Mouse (Mus musculus) embryonic facial prominence, embryonic 11.5 days (tissue): ENCODE results near the gene Dlg3. TPM values are rescaled to one million over a fixed set of nuclear protein-coding genes. Genes with fewer than 3 reads are reported as not detected.

Source experiments
- ATAC-seq: fragments of 200-750 bp; cut with Nextera tagmentation; replicated peaks from 2 replicates; pipeline ENCODE4 v1.8.0; 2017; ENCODE audit warnings: low read depth; ENCODE audit not compliant: insufficient number of reproducible peaks, low FRiP score, low TSS enrichment
- DNase-seq: peaks from one replicate; pipeline ENCODE4 v3.0.0-alpha.2; 2015; ENCODE audit warnings: low spot score
- H3K27ac ChIP-seq: fragments of 300-500 bp; sonication (generic); replicated peaks from 2 replicates; pipeline ENCODE4 v1.5.1; 2014; ENCODE audit warnings: mild to moderate bottlenecking, low read depth, low read length, control low read depth
- H3K27me3 ChIP-seq: fragments of 300-500 bp; sonication (generic); 2 replicates; pipeline ENCODE4 v1.6.1; 2014; ENCODE audit warnings: mild to moderate bottlenecking, low read length, moderate library complexity, mixed read lengths; ENCODE audit not compliant: control insufficient read depth, insufficient read depth
- H3K36me3 ChIP-seq: fragments of 300-500 bp; sonication (generic); replicated peaks from 2 replicates; pipeline ENCODE4 v1.6.1; 2014; ENCODE audit warnings: low read depth, mild to moderate bottlenecking, low read length, moderate library complexity, mixed read lengths; ENCODE audit not compliant: control insufficient read depth, insufficient read depth
- H3K4me1 ChIP-seq: fragments of 300-500 bp; sonication (generic); 2 replicates; pipeline ENCODE4 v1.6.1; 2014; ENCODE audit warnings: low read length, mixed read lengths; ENCODE audit not compliant: control insufficient read depth, insufficient read depth
- H3K4me2 ChIP-seq: fragments of 300-500 bp; sonication (generic); 2 replicates; pipeline ENCODE4 v1.6.1; 2014; ENCODE audit warnings: low read depth, mild to moderate bottlenecking, control low read depth, low read length, moderate library complexity
- H3K4me3 ChIP-seq: fragments of 300-500 bp; sonication (generic); 2 replicates; pipeline ENCODE4 v1.5.1; 2014; ENCODE audit warnings: low read depth, low read length, control low read depth
- H3K9ac ChIP-seq: fragments of 300-500 bp; sonication (generic); replicated peaks from 2 replicates; pipeline ENCODE4 v1.6.1; 2014; ENCODE audit warnings: mild to moderate bottlenecking, control low read depth, low read length
- H3K9me3 ChIP-seq: fragments of 300-500 bp; sonication (generic); replicated peaks from 2 replicates; pipeline ENCODE4 v1.6.1; 2016; ENCODE audit warnings: mild to moderate bottlenecking, low read length, inconsistent platforms, mixed read lengths; ENCODE audit not compliant: control insufficient read depth
- whole genome bisulfite sequencing: fragments of 180-500 bp; shearing (Covaris S2); extraction: QIAGEN DNeasy Blood & Tissue Kit; methylation state at CpG from one replicate; pipeline ENCODE4 v1.1.7; 2014; 5-methylcytosine and 5-hydroxymethylcytosine counted together
- polyA plus RNA-seq: library from polyadenylated mRNA; unstranded; fragments of >200 nt; fragmentation: Nextera tagmentation; extraction: Ambion mirVana; gene quantifications from 2 replicates; pipeline ENCODE4 v1.2.1, GENCODE M21; 2014

Gene Dlg3
- polyA plus RNA-seq, 1 experiment from 2014 or later, result 4.8 TPM

DNA sequence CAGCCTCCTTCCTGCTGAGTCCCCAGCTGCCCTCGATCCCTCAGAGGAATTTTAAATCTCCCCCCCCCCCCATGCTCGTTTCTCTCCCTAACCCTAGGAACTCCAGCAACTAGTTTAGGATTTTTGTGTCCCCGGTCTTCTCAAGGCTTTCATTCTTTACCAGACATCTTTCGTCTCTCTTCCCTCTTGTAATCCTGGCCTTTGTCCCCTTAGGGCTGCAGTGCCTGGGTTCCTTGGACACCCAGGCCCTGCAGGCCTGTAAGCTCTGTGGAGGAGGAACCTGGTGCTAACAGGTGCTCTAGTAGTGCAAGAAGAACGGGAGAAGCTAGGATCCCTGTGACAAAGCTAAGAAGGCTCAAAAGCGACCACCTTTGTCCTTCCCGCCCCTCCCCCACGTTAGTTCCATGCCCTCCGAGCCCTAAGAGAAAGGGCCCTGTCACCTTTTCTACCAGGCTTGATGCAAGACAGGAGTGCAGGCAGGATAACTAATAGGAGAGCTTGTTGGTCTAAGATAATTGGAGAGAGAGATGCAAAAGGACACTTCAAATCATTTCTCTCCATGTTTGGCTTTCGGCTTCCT lies 10.2 kb downstream of the Dlg3 start:
- ATAC-seq (no peak), DNase-seq (peak; percentile 31)
- 15% methylated on average over 10 of the region's 10 CpGs for WGBS
- H3K4me2 ChIP-seq, result peak overlapping the region; percentile 49
- H3K27me3 ChIP-seq, result no peaks in the 10 kb centered on the region
- H3K4me1 ChIP-seq, result no peaks in the 10 kb centered on the region
- peak overlapping the region; percentile 58 for H3K4me3 ChIP-seq
- peak overlapping the region; percentile 83 for H3K27ac ChIP-seq
- no peaks in the 10 kb centered on the region for H3K9me3 ChIP-seq
- H3K36me3 ChIP-seq, result no peaks in the 10 kb centered on the region
- peak overlapping the region; percentile 85 for H3K9ac ChIP-seq

DNA sequence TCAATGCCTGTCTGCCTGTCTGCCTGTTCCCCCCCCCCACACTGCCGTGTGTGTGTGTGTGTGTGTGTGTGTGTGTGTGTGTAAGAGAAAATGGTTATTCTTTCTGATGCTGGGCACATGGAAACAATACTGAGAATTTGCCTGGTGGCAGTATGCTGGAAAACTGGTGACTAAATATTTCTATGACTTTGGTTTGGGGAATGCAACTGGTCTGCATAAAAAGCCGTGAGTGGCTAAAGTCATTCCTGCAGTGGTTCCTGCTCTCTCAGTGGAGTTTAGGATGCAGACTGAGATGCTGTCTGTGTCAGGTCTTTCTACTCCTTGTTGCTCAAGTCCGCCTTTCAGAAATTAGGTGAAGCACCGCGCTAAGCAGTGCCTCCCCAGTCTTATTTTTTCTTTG lies 10.9 kb downstream of the Dlg3 start:
- H3K27ac ChIP-seq, result no peak overlapping the region

DNA sequence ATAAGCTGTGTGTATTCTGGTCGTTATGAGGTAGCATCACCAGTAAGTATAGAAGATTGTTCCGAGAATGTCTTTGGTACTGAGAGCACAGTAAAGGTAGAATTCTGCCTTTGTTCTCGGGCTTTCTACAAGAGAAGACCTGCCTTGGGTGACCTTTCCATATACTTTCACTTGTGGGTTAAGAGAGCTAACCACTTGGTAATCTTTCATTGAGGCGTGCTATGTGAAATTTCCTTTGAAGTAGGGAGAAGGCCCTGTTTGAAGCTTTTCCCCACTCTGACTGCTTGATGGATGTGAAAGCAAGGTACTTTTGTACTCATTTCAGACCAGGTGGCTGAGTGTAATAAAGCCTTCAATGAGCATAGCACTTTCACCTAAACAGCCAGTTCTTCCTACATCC lies 21.8 kb downstream of the Dlg3 start:
- Histone ChIP-seq H3K27ac (no peak overlapping the region), H3K36me3 (no peaks in the 10 kb centered on the region), H3K27me3 (no peaks in the 10 kb centered on the region), H3K9ac (no peak overlapping the region), H3K4me2 (no peak overlapping the region), H3K4me3 (no peak overlapping the region), H3K4me1 (no peaks in the 10 kb centered on the region), H3K9me3 (no peaks in the 10 kb centered on the region)
- DNase-seq (no peak), ATAC-seq (no peak)
- WGBS, result 79% methylated on average over 4 of the region's 4 CpGs

More for the DNA sequence above, 10.9 kb downstream of the Dlg3 start:
- H3K27me3 ChIP-seq, result no peaks in the 10 kb centered on the region
- no peaks in the 10 kb centered on the region for H3K4me1 ChIP-seq
- peak overlapping the region; percentile 58 for H3K4me3 ChIP-seq
- ATAC-seq (no peak), DNase-seq (peak; percentile 6)
- no peaks in the 10 kb centered on the region for H3K9me3 ChIP-seq
- peak overlapping the region; percentile 37 for H3K9ac ChIP-seq
- peak overlapping the region; percentile 49 for H3K4me2 ChIP-seq
- WGBS, result 37% methylated on average over 5 of the region's 5 CpGs
- no peaks in the 10 kb centered on the region for H3K36me3 ChIP-seq

DNA sequence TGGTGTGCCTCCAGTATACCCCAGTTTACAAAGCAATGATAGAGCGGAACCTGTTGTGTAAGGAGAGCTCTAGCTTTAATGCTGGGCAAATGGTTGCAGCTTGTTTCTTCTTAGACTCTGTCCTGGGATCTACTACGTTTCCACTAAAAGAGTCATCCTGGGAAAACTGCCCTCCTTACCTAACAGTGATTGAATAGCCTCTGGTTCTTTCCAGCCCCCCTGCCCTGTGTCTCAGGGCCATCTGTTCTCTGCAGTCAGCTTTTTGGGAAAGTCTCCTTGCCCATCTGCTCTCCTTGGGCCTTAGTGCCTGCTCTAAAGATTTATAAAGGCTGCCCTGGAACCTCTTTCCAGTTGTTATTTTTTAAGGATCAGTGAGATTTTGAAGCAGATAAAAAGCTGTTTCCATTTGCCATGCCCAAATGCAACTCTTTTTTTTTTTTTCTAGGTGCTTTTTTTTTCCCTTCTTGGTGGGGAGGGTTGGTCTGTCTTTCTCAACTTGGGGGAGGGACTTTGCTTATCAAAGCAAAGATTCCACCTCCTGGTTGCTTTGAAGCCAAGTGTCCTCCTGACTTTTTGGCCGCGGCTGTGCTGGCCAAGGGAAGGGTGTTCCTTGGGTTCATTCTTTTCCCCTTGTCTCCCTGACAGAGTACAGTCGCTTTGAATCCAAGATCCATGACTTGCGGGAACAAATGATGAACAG lies 28.7 kb downstream of the Dlg3 start:
- Histone ChIP-seq H3K9ac (no peak overlapping the region), H3K9me3 (no peaks in the 10 kb centered on the region), H3K4me1 (no peaks in the 10 kb centered on the region), H3K4me3 (no peak overlapping the region), H3K27ac (no peak overlapping the region), H3K36me3 (no peaks in the 10 kb centered on the region), H3K4me2 (no peak overlapping the region), H3K27me3 (no peaks in the 10 kb centered on the region; the same call in 1 of the 2 replicates)
- DNase-seq, result no peak
- WGBS, result 89% methylated on average over 6 of the region's 6 CpGs
- no peak for ATAC-seq

DNA sequence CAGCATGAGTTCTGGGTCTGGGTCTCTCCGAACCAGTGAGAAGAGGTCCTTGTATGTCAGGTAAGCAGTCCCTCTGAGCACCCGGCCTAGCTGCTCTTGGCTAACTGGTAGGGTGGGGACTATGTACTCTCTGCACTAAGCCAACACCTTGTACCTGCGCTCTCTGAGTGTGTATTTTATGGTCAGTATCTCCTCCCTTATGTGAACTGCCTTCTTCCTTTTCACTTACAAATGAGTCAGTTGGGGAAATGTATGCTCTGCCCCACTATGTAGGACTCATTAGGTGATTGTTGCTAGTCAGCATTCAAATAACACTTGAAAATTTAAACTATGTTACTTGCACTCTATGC lies 29.2 kb downstream of the Dlg3 start:
- WGBS, result 87% methylated on average over 3 of the region's 3 CpGs
- Histone ChIP-seq H3K36me3 (no peaks in the 10 kb centered on the region), H3K27ac (no peak overlapping the region), H3K4me2 (no peak overlapping the region), H3K4me1 (no peaks in the 10 kb centered on the region), H3K4me3 (no peak overlapping the region), H3K27me3 (no peaks in the 10 kb centered on the region; the same call in 1 of the 2 replicates), H3K9me3 (no peaks in the 10 kb centered on the region), H3K9ac (no peak overlapping the region)
- no peak for DNase-seq
- ATAC-seq, result no peak

DNA sequence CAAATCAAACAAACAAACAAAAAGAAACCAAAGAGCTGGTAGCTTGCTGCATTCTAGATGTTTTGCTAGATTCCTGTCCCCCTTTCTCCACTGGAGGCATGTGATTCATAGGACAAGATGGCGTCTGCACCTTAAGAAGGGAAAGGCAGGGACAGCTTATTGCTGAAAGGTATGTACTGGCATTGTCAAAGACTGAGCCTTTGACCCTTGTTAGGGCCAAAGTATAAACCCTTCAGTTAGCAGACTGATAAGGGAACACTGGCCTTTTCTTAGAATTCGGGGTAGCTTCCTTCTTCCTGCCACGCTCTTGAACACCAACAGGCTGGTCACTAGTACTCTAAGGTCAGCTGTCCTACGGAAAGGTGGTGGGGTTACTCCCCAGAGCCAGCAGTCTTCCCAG lies 29.8 kb downstream of the Dlg3 start:
- Histone ChIP-seq H3K36me3 (no peaks in the 10 kb centered on the region), H3K4me3 (no peak overlapping the region)
- 78% methylated on average over 4 of the region's 4 CpGs for WGBS

DNA sequence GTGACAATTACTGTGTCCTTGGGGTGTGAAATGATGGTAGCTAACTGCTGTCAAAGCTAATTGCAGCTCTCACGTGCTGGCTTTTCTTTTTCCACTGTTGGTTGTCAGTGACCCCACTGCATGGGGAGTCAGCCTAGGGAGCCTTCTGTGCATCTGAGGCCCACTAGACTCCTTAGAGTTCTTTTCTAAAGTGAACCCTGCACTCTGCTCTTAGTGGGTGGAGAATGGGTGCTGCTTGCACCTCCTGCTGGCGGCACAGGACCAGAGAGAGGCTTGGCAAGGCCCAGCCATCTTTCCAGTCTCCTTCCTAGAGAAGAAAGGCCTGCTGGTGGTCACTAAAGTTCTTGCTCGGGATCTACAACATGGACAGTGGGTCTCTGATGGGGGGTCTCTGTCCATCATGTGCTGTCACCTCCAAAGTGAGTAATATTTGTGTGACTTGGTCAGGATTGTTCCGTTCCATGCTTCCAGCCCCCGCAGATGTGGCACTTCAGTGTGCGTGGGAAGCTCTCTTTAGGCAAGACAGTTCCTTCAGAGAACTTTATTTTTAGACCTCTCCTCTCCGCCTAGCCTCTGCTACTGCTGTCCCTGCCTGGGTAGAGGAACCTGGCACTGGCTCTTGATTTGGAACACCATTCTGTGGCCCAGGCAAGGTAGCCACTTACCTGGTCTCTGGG lies 30.5 kb downstream of the Dlg3 start:
- ATAC-seq (no peak), DNase-seq (no peak)
- Histone ChIP-seq H3K4me1 (no peaks in the 10 kb centered on the region), H3K27ac (no peak overlapping the region), H3K4me2 (no peak overlapping the region), H3K36me3 (no peaks in the 10 kb centered on the region), H3K4me3 (no peak overlapping the region), H3K9ac (no peak overlapping the region), H3K9me3 (no peaks in the 10 kb centered on the region), H3K27me3 (no peaks in the 10 kb centered on the region; the same call in 1 of the 2 replicates)
- 74% methylated on average over 7 of the region's 7 CpGs for WGBS

More for the DNA sequence above, 29.8 kb downstream of the Dlg3 start:
- no peak for ATAC-seq
- Histone ChIP-seq H3K9ac (no peak overlapping the region), H3K27ac (no peak overlapping the region), H3K4me2 (no peak overlapping the region), H3K9me3 (no peaks in the 10 kb centered on the region), H3K27me3 (no peaks in the 10 kb centered on the region; the same call in 1 of the 2 replicates), H3K4me1 (no peaks in the 10 kb centered on the region)
- no peak for DNase-seq

DNA sequence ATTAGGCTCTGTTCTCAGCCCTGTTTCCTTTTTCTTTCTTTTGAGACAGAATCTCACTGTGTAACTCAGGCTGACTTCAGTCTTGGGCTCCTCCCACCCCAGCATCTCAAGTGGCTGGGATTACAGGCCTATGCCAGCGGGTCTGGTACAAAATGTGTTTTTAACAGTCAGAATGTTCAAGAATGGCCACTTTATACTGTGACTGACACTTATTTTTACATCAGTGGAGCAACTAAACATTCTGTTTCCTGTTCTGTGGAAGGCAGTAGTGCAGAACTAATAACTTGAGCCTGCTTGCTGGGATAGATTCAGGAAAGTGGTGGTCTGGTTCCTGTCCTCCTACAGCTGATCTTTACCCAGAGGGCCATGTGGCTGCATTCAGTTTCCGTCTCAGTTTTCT lies 33.1 kb downstream of the Dlg3 start:
- Histone ChIP-seq H3K36me3 (no peaks in the 10 kb centered on the region), H3K4me1 (no peaks in the 10 kb centered on the region), H3K9me3 (no peaks in the 10 kb centered on the region), H3K27ac (no peak overlapping the region), H3K4me2 (no peak overlapping the region), H3K9ac (no peak overlapping the region), H3K27me3 (no peaks in the 10 kb centered on the region), H3K4me3 (no peak overlapping the region)
- WGBS, result 43% methylated on average over 2 of the region's 2 CpGs
- DNase-seq, result peak; percentile 30
- ATAC-seq, result no peak; the same call in 1 of the 2 replicates
